Mouse (Mus musculus) kidney, embryonic 15.5 days (tissue): ENCODE results near the gene Hand1. TPM values are rescaled to one million over a fixed set of nuclear protein-coding genes. Genes with fewer than 3 reads are reported as not detected.
"Not testable (repeated sequence)": the region's sequence is repeated elsewhere in the genome, so short reads cannot be mapped to it uniquely, and the experiment has no call there.

Experiments used
- ATAC-seq: fragments of 200-750 bp; cut with Nextera tagmentation; replicated peaks from 2 replicates; pipeline ENCODE4 v1.8.0; 2017; ENCODE audit warnings: moderate TSS enrichment; ENCODE audit not compliant: low FRiP score
- H3K27ac ChIP-seq: fragments of 300-500 bp; sonication (generic); 2 replicates; pipeline ENCODE4 v1.5.1; 2015; ENCODE audit warnings: mild to moderate bottlenecking, inconsistent platforms
- H3K27me3 ChIP-seq: fragments of 300-500 bp; sonication (generic); 2 replicates; pipeline ENCODE4 v1.6.1; 2015; ENCODE audit warnings: inconsistent platforms
- H3K36me3 ChIP-seq: fragments of 300-500 bp; sonication (generic); 2 replicates; pipeline ENCODE4 v1.6.1; 2015; ENCODE audit warnings: inconsistent platforms
- H3K4me1 ChIP-seq: fragments of 300-500 bp; sonication (generic); 2 replicates; pipeline ENCODE4 v1.6.1; 2015; ENCODE audit warnings: inconsistent platforms
- H3K4me2 ChIP-seq: fragments of 300-500 bp; sonication (generic); 2 replicates; pipeline ENCODE4 v1.6.1; 2015; ENCODE audit warnings: moderate library complexity, mild to moderate bottlenecking, inconsistent platforms
- H3K4me3 ChIP-seq: fragments of 300-500 bp; sonication (generic); replicated peaks from 2 replicates; pipeline ENCODE4 v1.5.1; 2015; ENCODE audit warnings: mild to moderate bottlenecking, inconsistent platforms
- H3K9ac ChIP-seq: fragments of 300-500 bp; sonication (generic); 2 replicates; pipeline ENCODE4 v1.6.1; 2015; ENCODE audit warnings: mild to moderate bottlenecking, inconsistent platforms
- H3K9me3 ChIP-seq: fragments of 300-500 bp; sonication (generic); replicated peaks from 2 replicates; pipeline ENCODE4 v1.6.1; 2016; ENCODE audit warnings: inconsistent platforms
- whole genome bisulfite sequencing: fragments of 180-500 bp; shearing (Covaris S2); methylation state at CpG from one replicate; pipeline ENCODE4 v1.1.7; 2015; ENCODE audit warnings: mixed read lengths; 5-methylcytosine and 5-hydroxymethylcytosine counted together
- polyA plus RNA-seq: library from polyadenylated mRNA; unstranded; fragments of >200 nt; fragmentation: Nextera tagmentation; extraction: Ambion mirVana; gene quantifications from 2 replicates; pipeline ENCODE4 v1.2.1, GENCODE M21; 2015

Hand1 gene
- polyA plus RNA-seq, 1 experiment from 2014 or later = 5.4 TPM

DNA sequence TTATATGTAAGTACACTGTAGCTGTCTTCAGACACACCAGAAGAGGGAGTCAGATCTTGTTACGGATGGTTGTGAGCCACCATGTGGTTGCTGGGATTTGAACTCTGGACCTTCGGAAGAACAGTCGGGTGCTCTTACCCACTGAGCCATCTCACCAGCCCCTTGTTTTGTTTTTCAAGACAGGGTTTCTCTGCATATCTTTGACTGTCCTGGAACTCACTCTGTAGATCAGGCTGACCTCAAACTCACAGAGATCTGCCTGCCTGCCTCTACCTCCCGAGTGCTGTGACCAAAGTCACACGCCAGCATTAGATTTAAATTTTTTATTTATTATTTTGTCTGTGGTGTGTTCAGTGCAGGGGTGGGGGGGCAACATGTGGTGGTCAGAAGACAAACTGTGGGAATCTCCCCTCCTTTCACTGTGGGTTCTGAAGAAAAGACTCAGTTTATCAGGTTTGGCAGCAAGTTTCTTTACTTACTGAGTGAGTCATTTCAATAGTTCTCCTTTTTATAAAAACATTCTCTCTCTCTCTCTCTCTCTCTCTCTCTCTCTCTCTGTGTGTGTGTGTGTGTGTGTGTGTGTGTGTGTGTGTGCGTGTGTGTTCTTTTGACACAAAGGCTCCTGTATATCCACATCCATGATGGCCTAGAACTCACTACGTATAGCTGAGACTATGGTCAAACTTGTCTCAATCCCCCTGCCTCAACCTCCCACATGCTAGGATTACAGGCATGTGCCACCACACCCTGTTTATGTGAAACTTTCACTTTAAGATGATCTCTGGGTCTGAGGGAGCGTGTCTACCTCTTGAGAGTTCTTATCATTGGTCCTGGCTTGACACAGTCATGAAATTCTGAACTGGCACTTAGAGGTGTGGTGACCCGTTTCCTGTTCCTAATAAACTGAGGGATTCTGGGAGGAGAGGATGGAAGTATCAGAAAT, 14.1 kb upstream of the Hand1 start:
- 86% methylated on average over 9 of the region's 9 CpGs for WGBS

DNA sequence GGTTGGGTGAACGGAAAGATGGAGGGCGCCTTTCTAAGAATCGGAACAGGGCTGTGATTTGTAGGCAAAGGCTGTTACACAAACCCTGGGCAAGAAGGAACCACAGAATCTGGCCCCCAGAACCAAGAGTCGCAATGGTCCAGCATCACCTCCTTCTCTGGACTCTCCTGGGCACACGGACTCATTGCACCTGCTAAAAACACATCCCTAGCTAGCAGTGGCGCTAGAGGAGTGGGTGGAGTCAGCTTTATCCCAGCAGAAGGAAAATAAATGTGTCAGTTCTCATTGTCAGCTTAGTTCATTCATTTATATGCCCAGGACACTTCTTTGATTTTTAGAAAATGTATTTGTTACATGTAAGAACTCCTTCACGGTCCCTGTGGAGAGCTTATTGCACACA, 8.8 kb upstream of the Hand1 start:
- Histone ChIP-seq H3K4me3 (no peak overlapping the region), H3K27me3 (peaks cover 79% of the 10 kb centered on the region), H3K9ac (no peak overlapping the region), H3K4me2 (no peak overlapping the region), H3K36me3 (no peaks in the 10 kb centered on the region), H3K9me3 (no peaks in the 10 kb centered on the region), H3K27ac (no peak overlapping the region), H3K4me1 (peaks cover 13% of the 10 kb centered on the region)
- ATAC-seq = no peak
- 27% methylated on average over 7 of the region's 7 CpGs for WGBS

More for the DNA sequence above, 14.1 kb upstream of the Hand1 start:
- not testable (repeated sequence) for H3K27ac ChIP-seq, H3K4me3 ChIP-seq, H3K4me2 ChIP-seq, H3K36me3 ChIP-seq, ATAC-seq, H3K9ac ChIP-seq, H3K9me3 ChIP-seq, H3K4me1 ChIP-seq
- H3K27me3 ChIP-seq = peaks cover 53% of the 10 kb centered on the region

GRCm38 (mm10) chr11:57840986-57841385, 8.4 kb upstream of the Hand1 start:
- ATAC-seq = no peak
- Histone ChIP-seq H3K27me3 (peaks cover 83% of the 10 kb centered on the region), H3K4me1 (peaks cover 13% of the 10 kb centered on the region), H3K9ac (no peak overlapping the region), H3K4me2 (no peak overlapping the region), H3K9me3 (no peaks in the 10 kb centered on the region), H3K4me3 (no peak overlapping the region), H3K36me3 (no peaks in the 10 kb centered on the region), H3K27ac (no peak overlapping the region)
- WGBS = 13% methylated on average over 10 of the region's 10 CpGs

DNA sequence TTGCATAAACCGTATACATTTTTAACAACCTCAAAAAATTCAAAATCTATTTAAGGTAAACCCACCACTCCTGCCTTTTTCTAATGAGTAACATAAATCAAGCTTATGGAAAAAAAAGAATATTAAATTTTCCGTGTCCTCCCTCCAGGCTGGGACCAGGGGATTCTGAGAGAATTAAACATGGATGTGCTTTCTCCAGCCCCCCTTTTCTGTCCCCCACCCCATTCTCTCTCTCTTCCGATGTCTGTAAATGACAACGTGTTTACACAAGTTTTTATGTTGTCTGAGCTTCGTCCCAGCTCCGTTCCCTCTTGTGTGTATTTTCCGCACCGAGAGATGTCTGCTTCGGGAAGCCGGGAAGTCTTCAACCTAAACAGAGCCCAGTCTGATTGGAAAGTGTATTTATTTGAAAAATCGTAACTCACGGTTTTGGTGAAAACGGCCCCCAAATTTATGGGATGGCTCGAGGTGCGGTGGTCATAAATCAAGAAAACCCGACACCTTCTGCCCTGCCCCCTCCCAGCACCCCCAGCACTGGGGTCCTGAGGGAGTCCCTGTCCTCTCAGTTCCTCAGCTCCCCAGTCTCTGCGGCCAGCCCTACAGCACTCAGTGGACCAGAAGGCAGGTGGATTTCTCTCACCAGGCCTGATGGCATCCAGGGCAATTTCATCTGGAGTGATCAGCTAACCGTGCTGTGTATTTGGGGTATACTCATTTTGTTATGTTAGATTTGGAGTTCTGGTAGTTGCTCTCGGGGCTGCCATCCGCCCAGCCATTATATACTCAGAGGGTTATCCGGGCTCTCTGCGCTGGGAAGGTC, 5.5 kb upstream of the Hand1 start:
- peaks cover 22% of the 10 kb centered on the region for H3K4me1 ChIP-seq
- no peak overlapping the region for H3K4me3 ChIP-seq
- H3K36me3 ChIP-seq = no peaks in the 10 kb centered on the region
- WGBS = 5% methylated on average over 22 of the region's 22 CpGs
- no peak overlapping the region for H3K27ac ChIP-seq
- no peaks in the 10 kb centered on the region for H3K9me3 ChIP-seq
- H3K4me2 ChIP-seq = no peak overlapping the region
- no peak for ATAC-seq
- H3K9ac ChIP-seq = no peak overlapping the region
- peaks cover 99% of the 10 kb centered on the region for H3K27me3 ChIP-seq

- no peak for ATAC-seq
- H3K27me3 ChIP-seq = peaks cover 99% of the 10 kb centered on the region
- peak overlapping the region; percentile 16 for H3K4me3 ChIP-seq
- no peaks in the 10 kb centered on the region for H3K9me3 ChIP-seq
- H3K9ac ChIP-seq = no peak overlapping the region
- H3K4me1 ChIP-seq = peaks cover 27% of the 10 kb centered on the region
- H3K27ac ChIP-seq = no peak overlapping the region
- H3K36me3 ChIP-seq = no peaks in the 10 kb centered on the region
- peak overlapping the region; percentile 43 for H3K4me2 ChIP-seq
- under 1% methylated on average over 38 of the region's 38 CpGs for WGBS
Measured at GRCm38 (mm10) chr11:57836872-57837680, 4.5 kb upstream of the Hand1 start.

DNA sequence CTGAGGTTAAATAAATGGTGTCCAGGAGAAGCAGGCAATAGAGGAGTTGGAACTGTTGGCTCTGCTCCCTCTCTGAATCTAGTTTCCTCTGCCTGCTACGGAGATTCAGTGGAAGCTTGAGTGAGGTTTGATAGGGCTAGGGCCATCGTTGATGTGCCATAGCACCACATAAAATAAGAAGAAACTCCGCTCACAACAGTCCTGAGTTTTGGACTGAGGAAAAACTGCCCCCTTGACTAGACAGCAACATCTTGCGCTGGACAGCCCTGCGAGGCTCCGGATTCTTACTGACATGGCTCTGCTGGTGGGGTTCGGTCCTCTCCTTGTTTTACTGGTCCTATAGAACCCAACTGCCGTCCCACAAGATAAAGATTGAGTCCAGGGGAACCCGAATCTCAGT, 3.8 kb upstream of the Hand1 start:
- Histone ChIP-seq H3K27me3 (peaks cover 99% of the 10 kb centered on the region), H3K9me3 (no peaks in the 10 kb centered on the region), H3K36me3 (no peaks in the 10 kb centered on the region), H3K27ac (no peak overlapping the region), H3K4me2 (peak overlapping the region; percentile 43; the same call in 1 of the 2 replicates), H3K9ac (no peak overlapping the region), H3K4me3 (peak overlapping the region; percentile 16; the same call in 1 of the 2 replicates), H3K4me1 (peaks cover 33% of the 10 kb centered on the region)
- 7% methylated on average over 9 of the region's 9 CpGs for WGBS
- ATAC-seq = no peak

GRCm38 (mm10) chr11:57835931-57836330, 3.3 kb upstream of the Hand1 start:
- Histone ChIP-seq H3K9me3 (no peaks in the 10 kb centered on the region), H3K4me1 (peaks cover 35% of the 10 kb centered on the region), H3K4me2 (no peak overlapping the region), H3K27me3 (peaks cover 99% of the 10 kb centered on the region), H3K9ac (no peak overlapping the region), H3K27ac (no peak overlapping the region), H3K36me3 (no peaks in the 10 kb centered on the region), H3K4me3 (no peak overlapping the region)
- no peak for ATAC-seq
- 14% methylated on average over 3 of the region's 3 CpGs for WGBS

DNA sequence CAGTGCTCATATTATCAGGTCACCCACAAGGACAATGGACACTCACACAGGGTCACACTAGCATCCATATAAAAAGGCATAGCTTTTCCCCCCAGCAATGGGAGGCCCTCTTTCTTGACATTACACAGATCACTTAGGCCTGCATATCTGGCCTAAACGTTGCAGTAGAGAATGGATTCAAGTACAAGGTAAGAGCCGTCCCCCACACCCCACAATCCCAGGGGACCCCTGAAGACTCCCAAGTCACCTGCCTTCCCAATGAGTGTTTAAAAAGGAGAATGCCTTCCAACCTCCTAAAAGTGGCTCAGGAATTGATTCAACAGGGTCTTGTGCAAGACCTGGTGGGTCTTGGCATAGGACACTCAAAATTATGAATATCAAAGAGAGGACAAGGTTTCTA, 2.7 kb upstream of the Hand1 start:
- WGBS = 20% methylated on average over 2 of the region's 2 CpGs

DNA sequence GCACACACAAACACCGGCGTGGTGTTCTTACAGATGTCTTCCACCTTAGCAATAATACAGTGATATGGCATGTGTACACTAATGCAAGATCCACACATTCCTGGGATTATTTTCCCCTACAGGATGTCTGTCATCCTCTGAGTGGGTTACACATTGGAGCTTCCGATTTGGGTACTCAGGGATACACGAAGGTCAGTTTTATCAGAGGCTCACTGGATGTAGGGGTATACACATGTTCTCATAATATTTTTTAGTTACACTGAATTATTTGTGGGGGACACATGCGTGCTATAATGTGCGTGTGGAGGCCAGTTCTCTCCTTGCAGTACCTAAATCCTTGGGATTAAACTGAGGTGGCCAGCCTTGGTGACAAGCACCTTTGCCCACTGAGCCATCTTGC, 1.4 kb upstream of the Hand1 start:
- H3K9ac ChIP-seq = no peak overlapping the region
- peaks cover 41% of the 10 kb centered on the region for H3K4me1 ChIP-seq
- 11% methylated on average over 6 of the region's 6 CpGs for WGBS
- H3K36me3 ChIP-seq = no peaks in the 10 kb centered on the region
- H3K9me3 ChIP-seq = no peaks in the 10 kb centered on the region
- H3K4me3 ChIP-seq = no peak overlapping the region
- ATAC-seq = no peak
- H3K27me3 ChIP-seq = peaks cover 99% of the 10 kb centered on the region
- no peak overlapping the region for H3K27ac ChIP-seq
- H3K4me2 ChIP-seq = no peak overlapping the region

More for the DNA sequence above, 2.7 kb upstream of the Hand1 start:
- Histone ChIP-seq H3K27me3 (peaks cover 99% of the 10 kb centered on the region), H3K27ac (no peak overlapping the region), H3K4me3 (no peak overlapping the region), H3K9ac (no peak overlapping the region), H3K36me3 (no peaks in the 10 kb centered on the region), H3K9me3 (no peaks in the 10 kb centered on the region), H3K4me1 (peaks cover 35% of the 10 kb centered on the region), H3K4me2 (no peak overlapping the region)
- no peak for ATAC-seq

DNA sequence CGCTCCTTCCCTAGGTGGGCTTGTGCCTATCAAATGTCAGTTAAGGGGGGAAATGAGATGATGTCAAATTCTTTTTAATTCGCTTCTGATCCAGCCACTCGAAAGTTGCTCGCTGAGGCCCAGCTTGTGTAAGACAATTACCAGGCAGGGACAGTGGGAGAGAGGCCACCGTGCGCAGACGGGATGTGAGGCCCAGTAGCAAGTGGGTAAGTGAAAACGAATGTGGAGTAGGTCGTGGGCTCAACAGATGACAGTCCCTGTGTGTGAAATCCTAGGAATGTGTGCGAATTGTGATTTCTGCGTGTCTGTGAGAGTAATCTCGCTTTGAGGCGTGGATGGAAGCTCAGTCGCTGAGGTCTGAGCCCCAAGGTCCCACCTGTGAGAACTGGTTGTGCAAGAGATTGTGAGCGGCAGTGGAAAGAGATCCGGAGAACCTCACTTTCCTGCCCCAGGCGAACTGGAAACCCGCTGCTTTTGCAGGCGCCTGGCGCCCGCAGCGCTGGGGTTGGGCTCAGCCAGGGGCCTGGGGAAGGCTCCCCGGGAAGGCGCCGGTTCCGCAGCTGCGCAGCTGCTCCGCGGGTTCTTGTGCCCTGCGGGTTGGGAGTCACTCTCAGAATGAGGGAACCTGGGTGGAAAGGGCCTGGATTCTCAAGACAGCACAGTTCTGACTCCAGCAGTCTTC, 819 bp upstream of the Hand1 start:
- no peak overlapping the region for H3K4me2 ChIP-seq
- H3K9me3 ChIP-seq = no peaks in the 10 kb centered on the region
- H3K4me3 ChIP-seq = no peak overlapping the region; the same call in 1 of the 2 replicates
- H3K36me3 ChIP-seq = no peaks in the 10 kb centered on the region
- no peak for ATAC-seq
- peaks cover 99% of the 10 kb centered on the region for H3K27me3 ChIP-seq
- no peak overlapping the region for H3K27ac ChIP-seq
- H3K9ac ChIP-seq = no peak overlapping the region
- peaks cover 43% of the 10 kb centered on the region for H3K4me1 ChIP-seq
- 4% methylated on average over 30 of the region's 30 CpGs for WGBS

DNA sequence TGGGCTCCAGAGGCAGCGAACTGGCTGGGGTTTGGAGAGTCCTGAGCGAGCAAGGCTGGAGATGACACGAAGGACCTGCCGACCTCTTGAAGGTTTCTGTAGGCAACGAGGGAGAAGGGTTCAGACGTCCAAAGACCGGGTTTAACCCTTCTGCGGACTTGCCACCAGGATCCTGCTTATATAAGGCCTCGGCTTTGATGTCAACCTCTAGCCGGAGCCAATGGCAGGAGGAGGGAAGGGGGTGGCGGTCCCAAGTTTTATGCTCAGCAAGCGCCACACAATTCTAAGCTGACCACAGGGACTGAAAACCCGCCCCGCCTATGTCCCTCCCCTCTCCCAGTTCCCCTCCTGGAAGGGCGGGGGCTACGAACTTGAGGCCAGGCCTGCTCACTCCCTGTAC, 757 bp downstream of the Hand1 start:
- H3K9me3 ChIP-seq = no peaks in the 10 kb centered on the region
- no peaks in the 10 kb centered on the region for H3K36me3 ChIP-seq
- no peak for ATAC-seq
- no peak overlapping the region for H3K9ac ChIP-seq
- H3K27ac ChIP-seq = no peak overlapping the region
- peaks cover 45% of the 10 kb centered on the region for H3K4me1 ChIP-seq
- WGBS = 13% methylated on average over 16 of the region's 16 CpGs
- H3K4me2 ChIP-seq = no peak overlapping the region
- 0 out of 2 replicates have a peak overlapping the region, but pooled peaks have one; percentile 18 for H3K4me3 ChIP-seq
- H3K27me3 ChIP-seq = peaks cover 99% of the 10 kb centered on the region
